Mouse (Mus musculus): ENCODE results near the gene Ssh2.

- TF ChIP-seq GATA1 (IDR thresholded peaks at IDR 0.05; ENCODE audit: low read length) (no peak), TAL1 (IDR thresholded peaks at IDR 0.05; ENCODE audit: low read length) (no peak)
Measured at GRCm38 (mm10) chr11:77252826-77253225, 36.7 kb downstream of the Ssh2 start.
